Mouse (Mus musculus) ovary, postnatal 10 days (tissue): ENCODE measurements around the gene Coq5.

Source experiments
- DNase-seq: peaks from one replicate; pipeline ENCODE4 v3.0.0; 2022; ENCODE audit warnings: low spot score

The Coq5 gene

GRCm38 (mm10) chr5:115279226-115280049 is at the start of gene Coq5:
Coq5 (plus strand) TSS chr5:115279666.
- peak; percentile 73 for DNase-seq

- DNase-seq = no peak
These were observed 48.5 kb upstream of the Coq5 start for GRCm38 (mm10) chr5:115230830-115231551.

DNA sequence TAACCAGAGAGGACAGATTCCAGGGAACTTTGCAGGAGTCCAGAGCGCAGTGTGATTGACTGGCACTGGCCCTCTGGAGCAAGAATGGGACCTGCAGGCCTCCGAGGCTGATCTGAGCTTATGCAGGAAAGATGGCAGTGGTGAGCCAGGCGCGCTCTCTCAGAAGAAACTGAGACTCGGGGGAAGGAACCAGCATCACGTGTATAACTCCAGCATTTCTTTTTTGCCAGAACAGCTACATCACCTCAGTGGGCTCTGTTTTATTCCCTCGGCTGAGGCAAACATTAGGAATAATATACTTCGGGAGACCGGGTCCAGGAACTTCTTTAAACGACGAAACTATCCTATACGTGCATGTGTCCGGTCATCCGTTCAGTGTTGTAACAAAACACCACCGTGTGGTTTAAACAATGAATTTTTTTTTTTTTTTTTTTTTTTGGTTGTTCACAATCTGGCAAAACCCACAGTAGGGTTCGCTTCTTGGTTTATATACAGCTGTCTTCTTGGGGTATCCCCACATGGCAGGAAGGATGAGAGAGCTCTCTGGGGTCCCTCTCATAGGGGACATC is 47.8 kb upstream of the Coq5 start:
- DNase-seq = no peak

DNA sequence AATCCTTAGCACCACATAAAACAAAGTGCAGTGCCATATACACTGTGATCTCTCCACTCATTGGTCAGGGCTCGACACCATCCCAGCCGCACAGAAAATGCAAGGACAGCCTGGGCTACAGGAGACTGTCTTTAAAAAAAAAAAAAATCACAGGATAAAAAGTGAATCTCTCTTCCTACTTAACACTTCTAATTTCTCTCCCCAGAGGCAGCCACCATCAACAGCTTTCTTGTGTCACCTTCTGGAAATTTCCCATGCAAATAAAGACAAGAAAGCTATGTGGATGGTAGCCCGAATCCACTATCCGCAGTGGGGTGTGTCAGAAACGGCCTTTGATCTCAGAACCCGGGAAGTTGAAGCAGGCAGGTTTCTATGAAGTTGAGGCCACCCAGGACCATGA is 47.0 kb upstream of the Coq5 start:
- no peak for DNase-seq

DNA sequence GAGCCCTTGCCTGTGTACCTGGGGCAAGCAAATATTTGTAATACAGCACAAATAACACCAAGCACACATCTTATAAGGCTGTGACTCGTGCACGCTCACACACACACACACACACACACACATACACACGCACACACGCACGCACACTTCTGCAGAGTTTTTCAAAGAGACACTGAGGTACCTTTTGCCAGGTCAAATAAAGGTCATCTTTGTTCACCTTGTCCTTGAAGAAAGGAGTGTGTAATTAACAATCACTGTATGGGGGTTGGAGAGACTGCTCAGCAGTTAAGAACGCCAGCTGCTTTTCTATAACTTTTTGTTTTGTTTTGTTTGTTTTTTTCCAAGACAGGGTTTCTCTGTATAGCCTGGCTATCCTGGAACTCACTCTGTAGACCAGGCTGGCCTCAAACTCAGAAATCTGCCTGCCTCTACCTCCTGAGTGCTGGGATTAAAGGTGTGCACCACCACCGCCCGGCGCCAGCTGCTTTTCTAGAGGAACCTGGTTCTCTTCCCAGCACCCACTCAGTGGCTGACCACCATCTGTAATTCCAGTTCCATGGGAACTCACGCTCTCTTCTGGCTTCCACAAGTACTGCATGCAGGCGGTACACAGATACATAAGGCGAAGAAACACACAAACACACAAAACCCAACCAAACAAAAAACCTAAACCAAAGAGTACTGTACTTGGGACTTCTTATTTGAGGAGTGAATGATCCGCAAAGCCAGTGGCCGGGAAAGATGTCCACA is 46.3 kb upstream of the Coq5 start:
- no peak for DNase-seq

- no peak for DNase-seq
These were observed 44.9 kb upstream of the Coq5 start for GRCm38 (mm10) chr5:115234519-115234918.

DNA sequence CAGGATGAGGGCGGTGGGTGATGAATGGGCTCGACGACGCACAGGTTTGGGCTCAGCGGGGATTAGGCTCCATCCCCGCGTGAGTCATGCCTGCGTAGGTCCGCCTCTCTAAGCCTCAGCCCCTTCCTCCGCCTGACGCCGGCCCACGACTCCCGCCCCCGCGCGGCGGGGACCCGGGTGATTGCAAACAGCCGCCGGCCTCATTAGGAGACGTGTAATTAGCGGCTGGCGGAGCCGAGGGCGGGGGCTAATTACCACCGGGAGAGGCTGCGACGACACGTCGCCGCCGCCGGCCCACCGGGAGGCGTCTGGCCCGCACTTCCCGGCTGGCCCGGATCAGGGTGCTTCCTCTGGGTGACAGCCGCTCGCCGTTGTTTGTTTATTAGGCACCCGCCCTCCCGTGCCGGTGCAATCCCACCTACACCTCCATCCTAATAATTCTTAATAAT is 44.1 kb upstream of the Coq5 start:
- DNase-seq = peak; percentile 24

DNA sequence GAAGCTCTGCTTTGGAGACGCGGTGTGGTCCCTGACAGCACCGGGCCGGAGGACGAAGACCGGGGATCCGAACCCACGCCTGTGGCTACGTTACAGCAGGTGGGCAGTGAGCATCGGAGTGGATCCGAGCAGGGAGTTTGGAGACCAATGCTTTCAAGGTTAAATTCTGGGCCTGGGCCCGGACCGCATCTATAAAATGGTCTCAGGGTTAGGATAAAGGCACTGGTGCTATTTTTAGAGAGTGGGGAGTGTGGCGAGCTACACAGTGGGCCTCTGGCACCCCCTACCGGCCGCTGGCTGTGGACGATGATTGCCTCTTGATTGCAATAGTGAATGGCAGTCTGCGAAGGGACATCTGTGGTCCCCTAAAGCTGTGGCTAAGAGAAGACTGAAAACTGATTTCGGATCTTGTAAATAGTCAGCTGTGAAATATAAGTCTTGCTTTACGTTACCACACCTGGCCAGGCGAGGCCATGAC is 43.6 kb upstream of the Coq5 start, which contains the start of gene Pop5:
Gene Pop5 (plus strand): TSS at position 51 of the 478 bp plus-strand sequence.
- DNase-seq = peak; percentile 71

DNA sequence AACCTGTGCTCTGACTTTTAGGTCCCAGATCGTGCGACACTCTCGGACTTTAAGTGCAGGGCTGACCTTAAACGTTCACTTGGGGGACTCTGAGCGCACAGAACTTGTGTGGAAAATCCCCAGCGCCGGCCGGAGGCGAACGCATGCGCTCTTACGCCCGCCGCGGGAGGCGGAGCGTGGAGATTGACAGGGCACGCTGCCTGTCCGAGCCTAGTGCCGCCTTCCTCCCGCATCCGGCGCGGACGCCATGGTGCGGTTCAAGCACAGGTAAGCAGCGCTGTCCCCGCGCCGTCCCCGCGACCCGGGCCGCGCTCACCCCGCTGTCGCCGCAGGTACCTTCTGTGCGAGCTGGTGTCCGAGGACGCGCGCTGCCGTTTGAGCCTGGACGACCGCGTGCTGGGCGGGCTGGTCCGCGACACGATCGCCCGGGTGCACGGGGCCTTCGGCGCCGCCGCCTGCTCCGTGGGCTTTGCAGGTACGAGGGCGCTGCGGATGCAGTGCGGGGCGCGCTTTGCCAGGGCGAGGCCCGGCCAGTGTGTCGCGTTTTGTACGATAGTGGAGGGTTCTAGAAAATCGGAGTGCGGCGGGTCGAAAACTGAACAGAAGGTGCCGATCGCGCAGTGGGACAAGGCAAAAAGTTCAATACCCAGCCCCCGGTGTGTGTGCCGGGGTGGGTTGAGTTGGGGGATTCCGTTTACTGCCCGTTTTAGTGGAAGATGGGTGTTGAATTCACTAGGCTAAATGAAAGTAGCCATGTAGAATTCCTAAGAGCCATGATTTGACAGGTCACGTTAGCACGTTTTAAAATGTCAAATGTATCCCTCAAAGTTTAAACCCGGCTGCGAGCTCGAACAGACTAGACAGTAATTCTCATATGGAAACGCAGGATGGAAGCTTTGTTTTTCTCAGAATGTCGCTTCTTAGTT is 41.4 kb upstream of the Coq5 start:
- peak; percentile 71 for DNase-seq

DNA sequence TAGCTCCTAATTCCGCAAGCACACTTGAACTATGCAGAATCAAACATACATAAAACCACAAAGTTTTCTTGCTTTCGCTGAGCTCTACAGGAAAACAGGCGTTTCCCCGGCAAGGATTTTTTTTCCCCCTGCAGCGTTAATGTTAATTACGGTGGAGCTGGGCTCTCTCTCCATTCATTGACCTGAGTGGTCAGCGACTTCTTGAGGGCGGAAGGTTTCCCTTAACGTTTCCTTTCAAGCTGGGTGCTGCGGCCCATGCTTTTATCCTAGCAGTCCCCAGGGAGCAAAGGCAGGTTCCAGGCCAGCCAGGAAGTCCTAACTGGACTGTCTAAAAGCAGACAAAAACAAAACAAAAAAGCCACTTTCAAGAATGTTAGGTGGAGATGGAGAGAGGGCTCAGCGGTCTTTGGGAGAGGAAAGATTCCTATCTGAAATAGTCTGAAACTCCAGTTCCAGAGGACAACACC is 40.7 kb upstream of the Coq5 start:
- no peak for DNase-seq

DNA sequence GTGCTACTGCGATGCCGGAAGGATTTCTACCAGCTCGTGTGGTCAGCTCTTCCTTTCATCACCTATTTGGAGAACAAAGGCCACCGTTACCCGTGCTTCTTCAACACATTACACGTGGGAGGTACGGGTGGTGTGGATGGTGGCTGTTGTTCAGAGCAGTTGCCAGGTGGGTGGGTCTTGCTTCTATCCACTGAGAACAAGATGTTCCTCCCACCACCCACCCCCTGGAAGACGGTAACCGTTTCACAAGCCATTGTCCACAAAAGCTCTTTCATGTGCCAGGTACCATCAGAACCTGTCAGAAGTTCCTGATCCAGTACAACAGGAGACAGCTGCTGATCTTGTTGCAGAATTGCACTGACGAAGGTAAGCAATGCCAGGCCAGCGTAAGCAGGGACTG is 39.3 kb upstream of the Coq5 start:
- no peak for DNase-seq

DNA sequence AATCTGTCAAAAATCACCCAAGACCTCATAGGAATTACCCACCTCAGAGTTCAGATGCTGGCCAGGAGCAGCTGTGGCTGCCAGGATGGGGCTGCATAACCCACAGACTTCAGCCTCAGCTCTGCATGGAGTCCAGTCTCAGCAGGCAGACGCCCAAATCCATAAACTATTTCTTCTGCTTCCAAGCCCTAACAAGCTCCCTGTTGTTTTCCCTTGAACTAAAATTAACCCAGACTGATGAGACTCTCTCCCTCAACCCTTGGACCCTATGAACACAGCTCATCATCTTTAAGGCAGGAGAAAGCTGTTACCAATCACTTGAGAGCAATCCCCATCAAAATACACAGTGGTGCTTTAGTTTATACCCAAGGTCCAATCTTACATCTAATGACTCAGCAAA is 24.0 kb upstream of the Coq5 start:
- DNase-seq = no peak

DNA sequence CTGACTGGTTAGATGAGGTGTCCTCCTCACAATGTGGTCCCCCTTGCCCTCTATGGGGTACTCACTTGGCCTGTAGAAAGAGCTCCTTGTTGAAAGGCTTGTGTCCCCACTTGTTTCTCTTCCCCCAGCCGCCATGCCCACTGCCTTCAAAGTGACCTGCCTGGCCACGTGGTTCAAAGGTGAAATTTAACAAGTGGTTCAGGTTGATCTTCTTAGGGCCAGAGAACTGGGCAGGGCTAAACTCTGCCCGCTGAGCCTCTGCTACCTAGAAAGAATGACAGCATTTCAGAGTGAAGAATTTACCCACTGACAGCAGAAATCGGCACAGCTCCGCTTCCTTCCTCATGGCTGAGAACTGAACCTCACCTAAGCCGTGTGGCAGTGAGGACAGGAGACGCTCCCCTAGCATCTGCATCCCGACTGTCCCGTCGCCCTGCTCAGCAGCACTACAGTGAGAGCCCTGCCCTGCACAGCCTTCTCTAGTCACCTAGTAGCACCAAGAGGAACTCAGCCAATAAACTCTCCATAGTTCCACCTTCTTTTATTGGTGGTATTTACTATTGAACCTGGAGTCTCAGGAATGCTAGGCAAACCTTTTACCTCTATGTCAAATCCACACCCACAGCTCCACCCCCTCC is 22.4 kb upstream of the Coq5 start:
- DNase-seq = no peak

- no peak for DNase-seq
These were observed 19.1 kb upstream of the Coq5 start for GRCm38 (mm10) chr5:115260356-115260755.

GRCm38 (mm10) chr5:115261141-115261540 is 18.3 kb upstream of the Coq5 start:
- DNase-seq = no peak

DNA sequence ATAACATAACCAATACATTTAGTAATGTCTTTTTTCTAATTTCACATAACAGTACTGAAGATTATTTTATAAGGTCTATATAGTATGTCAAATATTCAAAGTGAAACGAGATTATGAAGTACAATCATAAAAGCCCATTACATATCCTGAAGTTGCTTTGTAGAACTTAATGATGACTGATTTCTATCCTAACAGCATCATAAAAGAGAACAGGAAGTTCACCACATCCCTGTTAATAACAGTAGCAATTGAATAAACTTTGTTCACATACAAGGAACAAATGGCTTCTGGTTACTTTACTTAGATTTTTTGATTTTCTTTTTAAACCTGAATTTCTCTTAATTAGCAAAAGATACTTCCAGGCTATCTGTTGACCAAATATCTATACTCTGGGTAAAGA is 17.6 kb upstream of the Coq5 start:
- no peak for DNase-seq

GRCm38 (mm10) chr5:115262502-115263291 is 16.8 kb upstream of the Coq5 start:
- no peak for DNase-seq

DNA sequence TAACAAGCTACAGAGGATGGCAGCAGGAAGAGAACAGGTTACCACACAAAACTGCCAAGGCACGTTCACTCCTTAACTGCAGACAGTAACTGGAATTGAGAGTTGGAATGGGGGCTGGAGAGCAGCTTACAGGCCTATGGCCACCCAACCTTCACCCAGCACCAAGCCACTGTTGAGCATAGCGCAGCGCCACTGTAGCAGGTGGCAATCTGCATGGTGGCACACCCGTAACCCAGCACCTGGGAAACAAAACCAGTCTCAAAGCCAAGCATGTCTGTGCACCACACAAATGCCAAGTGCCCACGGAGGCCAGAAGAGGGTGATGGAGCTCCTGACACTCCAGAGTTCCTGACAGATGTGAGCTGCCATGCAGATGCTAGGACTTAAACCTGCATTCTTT is 13.1 kb upstream of the Coq5 start:
- no peak for DNase-seq

- no peak for DNase-seq
These were observed 12.5 kb upstream of the Coq5 start for GRCm38 (mm10) chr5:115266787-115267468.
